Mouse (Mus musculus) frontal cortex, postnatal 25 days (tissue): ENCODE measurements around the gene Pagr1b.

Experiments
- DNase-seq, 2 experiments: peaks; one replicate each; pipeline ENCODE4 v3.0.0; 2022; ENCODE audit warnings: low spot score in 2 of 2

The Pagr1b gene

DNA sequence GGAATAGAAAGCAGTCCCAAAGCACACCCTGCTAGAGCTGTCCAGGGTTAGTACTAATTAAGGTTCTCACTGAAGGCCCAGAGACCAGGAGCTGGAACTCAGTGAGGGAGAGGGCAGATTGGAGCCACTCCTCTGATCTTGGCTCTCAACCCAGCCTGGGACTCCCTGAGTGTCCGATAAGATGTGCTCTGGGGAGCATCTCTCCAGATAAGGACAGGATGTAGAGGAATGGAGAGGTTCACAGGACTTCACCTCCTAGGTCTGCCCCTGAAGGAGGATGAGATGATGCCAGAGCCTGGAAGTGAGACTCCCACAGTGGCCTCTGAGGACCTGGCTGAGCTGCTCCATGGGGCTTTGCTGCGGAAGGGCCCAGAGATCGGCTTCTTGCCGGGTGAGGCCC lies 64.5 kb downstream of the Pagr1b start:
- no peak for DNase-seq
